Mouse (Mus musculus): Measurements from ENCODE around the gene Prkd2. TPM values are rescaled to one million over a fixed set of nuclear protein-coding genes. Genes with fewer than 3 reads are reported as not detected.

Prkd2 gene
- polyA plus RNA-seq, 1 experiment from 2014 or later = 15.0 TPM

DNA sequence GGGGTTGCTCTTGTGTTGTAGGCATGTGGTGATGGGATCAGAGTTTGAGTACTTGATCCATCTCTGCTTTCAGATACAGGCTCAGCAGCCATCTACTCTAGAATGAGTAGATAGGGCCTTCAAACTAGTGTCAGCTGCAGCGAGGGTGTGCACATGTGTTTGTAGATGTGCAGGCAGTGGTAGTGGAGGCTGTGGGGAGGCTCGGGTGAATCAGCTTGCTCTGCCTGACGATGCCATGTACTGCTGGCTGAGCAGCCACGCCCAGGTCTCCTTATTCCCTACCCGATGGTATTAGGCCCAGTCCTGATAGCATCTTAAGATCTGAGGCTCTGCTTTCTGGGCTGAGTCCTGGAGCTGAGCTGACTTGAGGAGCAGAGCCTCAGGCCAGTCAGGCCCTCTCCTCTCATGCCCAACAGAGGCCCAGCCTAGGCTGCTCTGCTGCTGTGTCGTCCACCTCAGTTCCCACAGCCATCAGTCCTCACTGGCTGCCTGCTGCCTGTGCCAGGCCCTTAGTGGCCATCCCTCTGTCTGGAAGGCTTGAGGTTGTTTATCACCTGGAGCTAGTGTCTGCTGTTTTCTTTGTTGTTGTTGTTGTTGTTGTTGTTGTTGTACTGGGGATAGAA, 3.8 kb upstream of the Prkd2 start:
- no peak overlapping the region for H3K4me3 ChIP-seq
- peaks cover 33% of the 10 kb centered on the region for H3K4me1 ChIP-seq
- no peak overlapping the region for H3K27ac ChIP-seq
- 83% methylated on average over 6 of the region's 6 CpGs for WGBS
- no peak for DNase-seq (ENCODE audit: low spot score)
- H3K27me3 ChIP-seq (ENCODE audit: low read depth, poor library complexity, severe bottlenecking) = no peaks in the 10 kb centered on the region
- no peaks in the 10 kb centered on the region for H3K9me3 ChIP-seq (replicated peaks)
- peaks cover 81% of the 10 kb centered on the region for H3K36me3 ChIP-seq

- H3K9me3 ChIP-seq (replicated peaks) = no peaks in the 10 kb centered on the region
- no peaks in the 10 kb centered on the region for H3K27me3 ChIP-seq (ENCODE audit: low read depth, poor library complexity, severe bottlenecking)
- 95% methylated on average over 12 of the region's 12 CpGs for WGBS
- H3K4me3 ChIP-seq = no peak overlapping the region
- DNase-seq (ENCODE audit: low spot score) = no peak
- peaks cover 39% of the 10 kb centered on the region for H3K4me1 ChIP-seq
- H3K27ac ChIP-seq = no peak overlapping the region
- H3K36me3 ChIP-seq = peaks cover 75% of the 10 kb centered on the region
These were observed 3.1 kb upstream of the Prkd2 start for GRCm38 (mm10) chr7:16839427-16840108.

- Histone ChIP-seq H3K9me3 (replicated peaks) (no peaks in the 10 kb centered on the region), H3K4me3 (no peak overlapping the region), H3K27ac (no peak overlapping the region), H3K36me3 (peaks cover 70% of the 10 kb centered on the region), H3K4me1 (peaks cover 44% of the 10 kb centered on the region), H3K27me3 (ENCODE audit: low read depth, poor library complexity, severe bottlenecking) (no peaks in the 10 kb centered on the region)
- no peak for DNase-seq (ENCODE audit: low spot score)
- WGBS = 93% methylated on average over 2 of the region's 2 CpGs
These were observed 2.6 kb upstream of the Prkd2 start for GRCm38 (mm10) chr7:16840109-16840491.

DNA sequence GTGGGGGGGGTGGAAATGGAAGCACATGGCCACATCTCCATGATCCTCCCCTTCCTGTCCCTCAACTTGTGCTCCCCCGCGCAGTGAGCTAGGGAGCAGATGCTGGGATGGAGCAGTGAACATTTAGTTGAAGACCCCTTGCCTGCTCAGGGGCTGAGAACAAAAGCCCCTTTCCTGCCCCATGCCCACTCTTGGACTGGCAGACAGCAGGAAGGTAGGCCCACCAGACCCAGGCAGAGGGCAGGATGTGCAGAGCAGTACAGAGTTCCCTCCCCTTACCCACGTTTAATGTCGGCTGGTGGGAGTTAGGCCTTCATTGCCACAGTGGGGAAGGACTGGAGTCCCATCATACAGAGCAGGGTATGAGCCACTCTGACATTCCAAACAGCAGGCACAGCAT, 1.6 kb upstream of the Prkd2 start:
- no peak for DNase-seq (ENCODE audit: low spot score)
- H3K4me3 ChIP-seq = no peak overlapping the region
- 87% methylated on average over 4 of the region's 4 CpGs for WGBS
- H3K36me3 ChIP-seq = peaks cover 68% of the 10 kb centered on the region
- H3K27me3 ChIP-seq (ENCODE audit: low read depth, poor library complexity, severe bottlenecking) = no peaks in the 10 kb centered on the region
- no peaks in the 10 kb centered on the region for H3K9me3 ChIP-seq (replicated peaks)
- no peak overlapping the region for H3K27ac ChIP-seq
- peaks cover 53% of the 10 kb centered on the region for H3K4me1 ChIP-seq

GRCm38 (mm10) chr7:16841561-16842560, 841 bp upstream of the Prkd2 start:
- 47% methylated on average over 11 of the region's 11 CpGs for WGBS
- no peak for DNase-seq (ENCODE audit: low spot score)
- no peaks in the 10 kb centered on the region for H3K27me3 ChIP-seq (ENCODE audit: low read depth, poor library complexity, severe bottlenecking)
- no peaks in the 10 kb centered on the region for H3K9me3 ChIP-seq (replicated peaks)
- H3K36me3 ChIP-seq = peaks cover 63% of the 10 kb centered on the region
- H3K4me1 ChIP-seq = peaks cover 53% of the 10 kb centered on the region
- peak overlapping the region; percentile 88 for H3K27ac ChIP-seq
- peak overlapping the region; percentile 76 for H3K4me3 ChIP-seq

GRCm38 (mm10) chr7:16843441-16844171, 904 bp downstream of the Prkd2 start:
- H3K4me1 ChIP-seq = peaks cover 53% of the 10 kb centered on the region
- peak; percentile 55 for DNase-seq (ENCODE audit: low spot score)
- H3K27ac ChIP-seq = peak overlapping the region; percentile 88
- 2% methylated on average over 33 of the region's 33 CpGs for WGBS
- H3K9me3 ChIP-seq (replicated peaks) = no peaks in the 10 kb centered on the region
- peak overlapping the region; percentile 76 for H3K4me3 ChIP-seq
- H3K36me3 ChIP-seq = peaks cover 62% of the 10 kb centered on the region
- no peaks in the 10 kb centered on the region for H3K27me3 ChIP-seq (ENCODE audit: low read depth, poor library complexity, severe bottlenecking)

GRCm38 (mm10) chr7:16844696-16845071, 2.0 kb downstream of the Prkd2 start:
- WGBS = 67% methylated on average over 3 of the region's 3 CpGs
- DNase-seq (ENCODE audit: low spot score) = no peak
- H3K27ac ChIP-seq = peak overlapping the region; percentile 80
- peaks cover 53% of the 10 kb centered on the region for H3K4me1 ChIP-seq
- H3K36me3 ChIP-seq = peaks cover 62% of the 10 kb centered on the region
- no peaks in the 10 kb centered on the region for H3K27me3 ChIP-seq (ENCODE audit: low read depth, poor library complexity, severe bottlenecking)
- H3K9me3 ChIP-seq (replicated peaks) = no peaks in the 10 kb centered on the region
- peak overlapping the region; percentile 76 for H3K4me3 ChIP-seq

DNA sequence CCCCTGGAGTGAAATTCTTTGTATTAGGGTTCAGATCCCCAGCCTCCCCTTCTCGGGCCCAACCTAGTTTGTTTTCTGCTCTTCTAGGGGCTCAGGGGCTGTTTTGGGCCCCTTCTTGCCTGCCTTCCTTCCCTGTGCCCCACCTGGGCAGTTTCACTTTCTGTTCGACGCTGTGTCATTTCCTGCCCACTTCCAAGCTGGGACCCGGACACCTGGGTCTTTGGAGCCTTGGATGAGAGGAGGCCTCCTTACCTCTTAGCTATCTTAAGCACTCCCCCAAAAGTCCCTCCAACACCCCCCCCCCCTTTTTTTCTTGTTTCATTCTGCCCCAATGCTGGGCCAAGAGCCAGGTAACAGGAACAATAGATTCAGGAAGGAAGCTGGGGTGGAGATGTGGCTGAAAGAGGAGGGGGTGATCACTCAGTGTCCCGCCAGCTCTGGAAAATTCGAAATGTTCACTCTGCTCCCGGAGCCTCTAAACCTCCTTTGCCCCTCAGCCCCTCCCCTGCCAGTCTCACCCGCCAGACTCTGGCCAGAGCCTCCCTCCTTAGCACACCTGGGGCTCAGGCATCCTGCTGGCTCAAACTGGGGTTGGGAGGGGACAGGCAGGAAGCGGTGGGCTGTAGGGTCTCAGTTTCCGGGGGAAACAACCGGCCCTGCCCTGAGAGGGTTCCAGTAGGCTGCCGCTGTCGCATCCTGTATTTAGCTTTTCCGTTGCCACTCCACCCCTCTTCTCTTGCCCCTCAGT, 2.5 kb downstream of the Prkd2 start:
- peak overlapping the region; percentile 80 for H3K27ac ChIP-seq
- peak; percentile 46 for DNase-seq (ENCODE audit: low spot score)
- peak overlapping the region; percentile 76 for H3K4me3 ChIP-seq
- peaks cover 52% of the 10 kb centered on the region for H3K4me1 ChIP-seq
- WGBS = 34% methylated on average over 14 of the region's 14 CpGs
- H3K27me3 ChIP-seq (ENCODE audit: low read depth, poor library complexity, severe bottlenecking) = no peaks in the 10 kb centered on the region
- peaks cover 62% of the 10 kb centered on the region for H3K36me3 ChIP-seq
- no peaks in the 10 kb centered on the region for H3K9me3 ChIP-seq (replicated peaks)

GRCm38 (mm10) chr7:16845820-16846167, 3.1 kb downstream of the Prkd2 start:
- Histone ChIP-seq H3K36me3 (peaks cover 62% of the 10 kb centered on the region), H3K9me3 (replicated peaks) (no peaks in the 10 kb centered on the region), H3K4me3 (peak overlapping the region; percentile 76), H3K27ac (peak overlapping the region; percentile 80), H3K27me3 (ENCODE audit: low read depth, poor library complexity, severe bottlenecking) (no peaks in the 10 kb centered on the region), H3K4me1 (peaks cover 50% of the 10 kb centered on the region)
- WGBS = 28% methylated on average over 10 of the region's 10 CpGs
- DNase-seq (ENCODE audit: low spot score) = no peak

GRCm38 (mm10) chr7:16846775-16847174, 4.1 kb downstream of the Prkd2 start:
- Histone ChIP-seq H3K9me3 (replicated peaks) (no peaks in the 10 kb centered on the region), H3K4me3 (no peak overlapping the region), H3K36me3 (peaks cover 60% of the 10 kb centered on the region), H3K4me1 (peaks cover 41% of the 10 kb centered on the region), H3K27ac (no peak overlapping the region), H3K27me3 (ENCODE audit: low read depth, poor library complexity, severe bottlenecking) (no peaks in the 10 kb centered on the region)
- DNase-seq (ENCODE audit: low spot score) = no peak
- 94% methylated on average over 5 of the region's 5 CpGs for whole genome bisulfite sequencing

- peaks cover 34% of the 10 kb centered on the region for H3K4me1 ChIP-seq
- no peak overlapping the region for H3K4me3 ChIP-seq
- no peaks in the 10 kb centered on the region for H3K9me3 ChIP-seq (replicated peaks)
- no peak for DNase-seq (ENCODE audit: low spot score)
- H3K27ac ChIP-seq = no peak overlapping the region
- peaks cover 61% of the 10 kb centered on the region for H3K36me3 ChIP-seq
- H3K27me3 ChIP-seq (ENCODE audit: low read depth, poor library complexity, severe bottlenecking) = no peaks in the 10 kb centered on the region
- 83% methylated on average over 19 of the region's 19 CpGs for WGBS
These were observed 4.8 kb downstream of the Prkd2 start for GRCm38 (mm10) chr7:16847507-16847906.

GRCm38 (mm10) chr7:16848579-16848978, 5.9 kb downstream of the Prkd2 start:
- H3K27ac ChIP-seq = no peak overlapping the region
- no peaks in the 10 kb centered on the region for H3K9me3 ChIP-seq (replicated peaks)
- WGBS = 21% methylated on average over 17 of the region's 17 CpGs
- H3K27me3 ChIP-seq (ENCODE audit: low read depth, poor library complexity, severe bottlenecking) = no peaks in the 10 kb centered on the region
- peak; percentile 72 for DNase-seq (ENCODE audit: low spot score)
- no peak overlapping the region for H3K4me3 ChIP-seq
- H3K36me3 ChIP-seq = peaks cover 69% of the 10 kb centered on the region
- H3K4me1 ChIP-seq = peaks cover 24% of the 10 kb centered on the region
